Mouse (Mus musculus) liver, embryonic 16.5 days (tissue): ENCODE measurements around the gene Wdr45b. TPM values are rescaled to one million over a fixed set of nuclear protein-coding genes. Genes with fewer than 3 reads are reported as not detected.

Experiments used
- microRNA-seq: library from miRNA; unstranded; fragments of <30 nt; microRNA quantifications from one replicate; pipeline ENCODE4, GENCODE M21; 2016
- polyA plus RNA-seq: library from polyadenylated mRNA; unstranded; fragments of >200 nt; fragmentation: Nextera tagmentation; extraction: Ambion mirVana; gene quantifications from 2 replicates; pipeline ENCODE4 v1.2.1, GENCODE M21; 2015

Gene Wdr45b
- polyA plus RNA-seq, 1 experiment from 2014 or later = 19.5 TPM

Small RNA genes within 50 kb of the gene (microRNA-seq; reads per million reads assigned to microRNA genes)
- not detected for gene Mir7236

Other genes with a start within 250 kb of the Wdr45b start
- 0.05 TPM in 1 of 2 replicates, not detected in the other for gene Tex19.2, start 235.8 kb downstream of the Wdr45b start, polyA plus RNA-seq
- gene Tex19.1, start 208.3 kb downstream of the Wdr45b start, polyA plus RNA-seq = not detected in 2 replicates
- gene Uts2r, start 194.2 kb downstream of the Wdr45b start, polyA plus RNA-seq = 0.14 TPM in 1 of 2 replicates, not detected in the other
- 2.9 and 3.1 TPM in 2 replicates for gene Hexdc, start 150.0 kb downstream of the Wdr45b start, polyA plus RNA-seq
- gene Ogfod3, start 149.7 kb downstream of the Wdr45b start, polyA plus RNA-seq = 15.4 and 15.5 TPM in 2 replicates
- 20.2 and 21.1 TPM in 2 replicates for gene Cybc1, start 125.1 kb downstream of the Wdr45b start, polyA plus RNA-seq
- 118 and 119 TPM in 2 replicates for gene Narf, start 117.2 kb downstream of the Wdr45b start, polyA plus RNA-seq
- gene Foxk2, start 94.5 kb downstream of the Wdr45b start, polyA plus RNA-seq = 2.1 and 2.3 TPM in 2 replicates
- gene Rab40b, start 33.8 kb upstream of the Wdr45b start, polyA plus RNA-seq = 0.56 and 1.2 TPM in 2 replicates
- 28.2 and 36.4 TPM in 2 replicates for gene Fn3krp, start 67.0 kb upstream of the Wdr45b start, polyA plus RNA-seq
- gene Fn3k, start 80.5 kb upstream of the Wdr45b start, polyA plus RNA-seq = 35.3 and 38.4 TPM in 2 replicates
- gene Tbcd, start 97.5 kb upstream of the Wdr45b start, polyA plus RNA-seq = 19.5 and 21.4 TPM in 2 replicates
- 1.3 and 1.8 TPM in 2 replicates for gene Zfp750, start 164.9 kb upstream of the Wdr45b start, polyA plus RNA-seq